Mouse (Mus musculus) brain, embryonic 14.5 days (tissue): ENCODE results near the gene Adamtsl2.

Experiments
- CTCF ChIP-seq: fragments of 200-500 bp; IDR thresholded peaks from 2 replicates; pipeline ENCODE4 v1.5.1; 2012; ENCODE audit warnings: inconsistent platforms, mild to moderate bottlenecking, moderate library complexity, borderline replicate concordance; ENCODE audit not compliant: insufficient read depth, insufficient read length; ENCODE audit errors: extremely low read depth
- POLR2A ChIP-seq: fragments of 200-500 bp; IDR thresholded peaks from 2 replicates; pipeline ENCODE4 v1.6.1; 2012; ENCODE audit warnings: mild to moderate bottlenecking, inconsistent platforms, borderline replicate concordance; ENCODE audit not compliant: poor library complexity, insufficient read depth, insufficient read length, severe bottlenecking; ENCODE audit errors: extremely low read depth

DNA sequence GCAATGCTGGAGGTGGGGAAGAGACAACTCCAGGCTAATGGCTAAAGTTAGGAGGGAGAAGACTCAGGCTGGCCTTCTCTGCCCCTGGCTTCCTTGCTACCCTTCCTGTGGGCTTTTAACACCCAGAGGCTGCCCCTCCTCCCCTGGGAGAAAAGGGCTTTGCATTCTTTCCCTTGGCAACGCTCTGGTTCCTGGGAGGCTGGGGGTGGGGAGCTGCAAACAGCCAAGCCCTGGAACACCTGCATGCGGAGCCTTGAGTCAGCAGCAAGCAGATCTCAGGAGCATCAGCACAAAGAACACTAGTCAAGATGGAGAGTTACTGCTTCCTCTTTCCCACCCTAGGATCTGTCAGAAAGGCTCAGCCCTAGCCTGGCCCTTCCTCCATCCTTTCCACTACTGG, 70.3 kb downstream of the Adamtsl2 start:
- no peak for TF ChIP-seq CTCF
- TF ChIP-seq POLR2A, result no peak
